Mouse (Mus musculus): ENCODE results near the gene Atad1.

DNA sequence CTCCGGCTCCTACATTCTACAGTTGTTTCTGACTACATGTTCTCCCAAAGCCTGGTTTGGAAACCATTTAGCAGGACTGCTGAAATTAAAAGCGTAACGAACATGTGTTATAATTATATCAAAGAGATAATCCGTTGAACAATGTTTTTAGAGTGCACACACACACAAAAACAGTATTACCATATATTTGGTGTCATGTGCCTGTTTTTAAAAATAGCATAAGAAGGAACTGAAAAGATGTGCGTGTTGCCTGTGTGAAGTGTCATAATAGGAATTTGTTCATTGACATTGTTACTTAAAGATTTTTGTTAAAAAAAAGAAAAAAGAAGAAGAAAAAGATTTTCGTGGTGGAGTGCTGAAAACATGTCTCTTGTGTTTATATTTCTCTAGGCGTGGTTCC lies 93.6 kb downstream of the Atad1 start:
- TF ChIP-seq CTCF (IDR thresholded peaks at IDR 0.05; ENCODE audit: control insufficient read depth, insufficient read depth, insufficient read length) (no peak), CEBPB (IDR thresholded peaks at IDR 0.05; ENCODE audit: low read depth) (no peak), MYOD1 (IDR thresholded peaks at IDR 0.05; ENCODE audit: control insufficient read depth, insufficient read length, low read depth) (no peak), MYOG (IDR thresholded peaks at IDR 0.05; ENCODE audit: control insufficient read depth, extremely low read depth, insufficient read length) (no peak), USF1 (IDR thresholded peaks at IDR 0.05; ENCODE audit: low read depth) (no peak)

All from C2C12 (cell line).